Mouse (Mus musculus) bone marrow macrophage, adult 2 months (primary cell): Measurements from ENCODE around the gene Negr1. TPM values are rescaled to one million over a fixed set of nuclear protein-coding genes. Genes with fewer than 3 reads are reported as not detected.

Source experiments
- H3K27ac ChIP-seq: 2 replicates; pipeline ENCODE4 v1.5.1; 2012; ENCODE audit warnings: low read depth, low read length; ENCODE audit not compliant: insufficient read depth
- H3K4me1 ChIP-seq: 2 replicates; pipeline ENCODE4 v1.6.1; 2012; ENCODE audit warnings: low read length; ENCODE audit not compliant: control insufficient read depth, insufficient read depth
- H3K4me3 ChIP-seq: 2 replicates; pipeline ENCODE4 v1.5.1; 2012; ENCODE audit warnings: mild to moderate bottlenecking, low read length, moderate library complexity; ENCODE audit not compliant: insufficient read depth
- CTCF ChIP-seq: IDR thresholded peaks from 2 replicates; pipeline ENCODE4 v1.5.1; 2012; ENCODE audit warnings: low read depth, mild to moderate bottlenecking, low read length, moderate library complexity
- POLR2A ChIP-seq: IDR thresholded peaks from 2 replicates; pipeline ENCODE4 v1.6.1; 2012; ENCODE audit warnings: mild to moderate bottlenecking, low read depth, low read length, borderline replicate concordance
- polyA plus RNA-seq: library from polyadenylated mRNA; stranded (reverse); fragments of >200 nt; gene quantifications from 2 replicates; pipeline ENCODE4 v1.2.4, GENCODE M21; 2012; ENCODE audit not compliant: missing spikeins, insufficient read depth, insufficient read length

Gene Negr1
- polyA plus RNA-seq, 1 experiment, result not detected

GRCm38 (mm10) chr3:156648378-156648777 lies 86.8 kb downstream of the Negr1 start:
- Histone ChIP-seq H3K27ac (no peak overlapping the region), H3K4me3 (no peak overlapping the region), H3K4me1 (no peaks in the 10 kb centered on the region)
- TF ChIP-seq POLR2A (no peak), CTCF (no peak)

GRCm38 (mm10) chr3:156662553-156662952 lies 101.0 kb downstream of the Negr1 start:
- Histone ChIP-seq H3K4me1 (no peaks in the 10 kb centered on the region), H3K27ac (no peak overlapping the region), H3K4me3 (no peak overlapping the region)
- TF ChIP-seq CTCF (no peak), POLR2A (no peak)

GRCm38 (mm10) chr3:156672560-156672959 lies 111.0 kb downstream of the Negr1 start:
- Histone ChIP-seq H3K27ac (no peak overlapping the region), H3K4me1 (no peaks in the 10 kb centered on the region), H3K4me3 (no peak overlapping the region)
- no peak for TF ChIP-seq POLR2A
- TF ChIP-seq CTCF, result no peak

- no peak overlapping the region for H3K4me3 ChIP-seq
- H3K27ac ChIP-seq, result no peak overlapping the region
Observed at GRCm38 (mm10) chr3:156690059-156690605, 128.5 kb downstream of the Negr1 start.

GRCm38 (mm10) chr3:156698687-156699086 lies 137.1 kb downstream of the Negr1 start:
- no peak overlapping the region for H3K27ac ChIP-seq
- no peak overlapping the region for H3K4me3 ChIP-seq
- H3K4me1 ChIP-seq, result no peaks in the 10 kb centered on the region
- TF ChIP-seq CTCF (no peak), POLR2A (no peak)

More at GRCm38 (mm10) chr3:156690059-156690605, 128.5 kb downstream of the Negr1 start:
- TF ChIP-seq POLR2A, result no peak
- TF ChIP-seq CTCF, result no peak
- no peaks in the 10 kb centered on the region for H3K4me1 ChIP-seq

- H3K4me1 ChIP-seq, result no peaks in the 10 kb centered on the region
- H3K27ac ChIP-seq, result no peak overlapping the region
- H3K4me3 ChIP-seq, result no peak overlapping the region
- TF ChIP-seq CTCF, result no peak
- TF ChIP-seq POLR2A, result no peak
Observed at GRCm38 (mm10) chr3:156703241-156703640, 141.6 kb downstream of the Negr1 start.

- H3K27ac ChIP-seq, result no peak overlapping the region
- TF ChIP-seq POLR2A (no peak), CTCF (no peak)
- no peaks in the 10 kb centered on the region for H3K4me1 ChIP-seq
- no peak overlapping the region for H3K4me3 ChIP-seq
Observed at GRCm38 (mm10) chr3:156710240-156710639, 148.6 kb downstream of the Negr1 start.

GRCm38 (mm10) chr3:156710693-156711092 lies 149.1 kb downstream of the Negr1 start:
- Histone ChIP-seq H3K4me1 (no peaks in the 10 kb centered on the region), H3K4me3 (no peak overlapping the region), H3K27ac (no peak overlapping the region)
- TF ChIP-seq POLR2A (no peak), CTCF (no peak)

- Histone ChIP-seq H3K4me3 (no peak overlapping the region), H3K27ac (no peak overlapping the region), H3K4me1 (no peaks in the 10 kb centered on the region)
- TF ChIP-seq POLR2A, result no peak
- no peak for TF ChIP-seq CTCF
Observed at GRCm38 (mm10) chr3:156736335-156736734, 174.7 kb downstream of the Negr1 start.

GRCm38 (mm10) chr3:156739529-156739928 lies 177.9 kb downstream of the Negr1 start:
- H3K27ac ChIP-seq, result no peak overlapping the region
- TF ChIP-seq CTCF (no peak), POLR2A (no peak)

More at GRCm38 (mm10) chr3:156739529-156739928, 177.9 kb downstream of the Negr1 start:
- Histone ChIP-seq H3K4me3 (no peak overlapping the region), H3K4me1 (no peaks in the 10 kb centered on the region)
